Mouse (Mus musculus) heart, adult 9 months (tissue): Measurements from ENCODE around the gene Mtr.
"Not testable (repeated sequence)": the region's sequence is repeated elsewhere in the genome, so short reads cannot be mapped to it uniquely, and the experiment has no call there.

ENCODE experiments used
- DNase-seq, 2 experiments: peaks; one replicate each; pipeline ENCODE4 v3.0.0; 2022; ENCODE audit warnings: low spot score in 2 of 2

Mtr gene

GRCm38 (mm10) chr13:12159288-12160120 lies 98.4 kb downstream of the Mtr start:
- DNase-seq, result no peak

GRCm38 (mm10) chr13:12153922-12154321 lies 104.0 kb downstream of the Mtr start:
- DNase-seq, result no peak

GRCm38 (mm10) chr13:12146918-12147507 lies 110.9 kb downstream of the Mtr start:
- no peak for DNase-seq

- DNase-seq, result no peak
Observed at GRCm38 (mm10) chr13:12146402-12146801, 111.5 kb downstream of the Mtr start.

- no peak for DNase-seq
Observed at GRCm38 (mm10) chr13:12143347-12143746, 114.6 kb downstream of the Mtr start.

GRCm38 (mm10) chr13:12136461-12136860 lies 121.5 kb downstream of the Mtr start:
- DNase-seq, result not testable (repeated sequence)

- peak; percentile 84 to 87 for DNase-seq
Observed at GRCm38 (mm10) chr13:12133549-12133948, 124.4 kb downstream of the Mtr start.
